In the genomic region with DNA sequence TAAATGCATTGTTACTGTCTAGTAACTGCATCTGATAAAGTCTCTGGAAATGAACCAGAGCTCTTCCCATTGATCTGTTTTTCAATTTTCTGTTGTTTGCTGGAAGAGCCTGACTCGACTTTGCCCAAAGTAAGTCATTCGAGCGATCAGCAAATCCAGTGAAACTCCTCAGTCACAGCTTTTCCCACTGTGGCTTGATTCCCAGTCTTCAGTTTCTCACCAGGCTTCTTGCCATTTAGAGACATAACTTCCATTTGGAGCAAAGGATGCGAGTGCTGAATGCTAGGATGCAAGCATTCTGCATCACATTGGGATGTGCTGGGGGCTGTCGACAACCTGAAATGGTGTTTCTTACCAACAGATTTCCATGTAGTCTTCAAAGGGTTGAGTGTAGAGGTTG, we compare ENCODE assay signal across 22 mouse cellular contexts.
DNase-seq lines count a peak whose midpoint lies in the region; ATAC-seq and TF ChIP-seq lines count a peak whose summit lies in the region.
"Had no signal": no experiment of that assay in that cellular context is flagged by ENCODE, and none has a peak within 500 bp of the region (broad histone marks: within the 10 kb centered on the region; RNA-seq: fewer than 3 reads in every experiment).

No protein-coding gene starts in this region.

- TF ChIP-seq POLR2A in brain, embryonic 14.5 days (IDR thresholded peaks at IDR 0.05; ENCODE audit: borderline replicate concordance, extremely low read depth, insufficient read depth, insufficient read length, poor library complexity, severe bottlenecking), result no peak

- no peak overlapping the region for H3K4me3 ChIP-seq in midbrain, embryonic 10.5 days
- H3K4me3 ChIP-seq in midbrain, embryonic 15.5 days, result no peak overlapping the region
- H3K4me3 ChIP-seq: embryonic facial prominence, embryonic 12.5 days; forebrain, embryonic 12.5 days; gastrocnemius, adult 2 months; heart, embryonic 13.5 days; hindbrain, embryonic 15.5 days had no signal

- peak; percentile 89 for ATAC-seq in frontal cortex, adult (ENCODE audit: low TSS enrichment)
- no peak for ATAC-seq in midbrain, embryonic 15.5 days (replicated peaks)
- ATAC-seq: activated CD4-positive, CD25-positive, alpha-beta regulatory T cell, adult 4 months; Patski had no signal

- no peak for DNase-seq in frontal cortex, postnatal 25 days (ENCODE audit: low spot score in 2 of 2)
- no peak for DNase-seq in midbrain, embryonic 10.5 days (ENCODE audit: low spot score)
- peak; percentile 66 for DNase-seq in brain, embryonic 14.5 days (ENCODE audit: low read depth)
- peak; percentile 22 for DNase-seq in right cerebral cortex, postnatal 25 days
- no peak for DNase-seq in spleen, postnatal 14 days (ENCODE audit: low spot score in 2 of 2)
- DNase-seq: adrenal gland, adult 2 months; adrenal gland, postnatal 25 days; cerebellum, adult 11-12 months; cerebellum, adult 9-10 months; cerebellum, postnatal 25 days; gastrocnemius, adult 2 months; gastrocnemius, postnatal 25 days; heart, postnatal 36 days had no signal

- no peak overlapping the region for H3K4me2 ChIP-seq in midbrain, embryonic 15.5 days
- H3K4me2 ChIP-seq: embryonic facial prominence, embryonic 12.5 days; forebrain, embryonic 12.5 days; heart, embryonic 13.5 days; hindbrain, embryonic 15.5 days had no signal

- WGBS in midbrain, embryonic 10.5 days, result 88% methylated on average over 5 of the region's 5 CpGs
- WGBS in midbrain, embryonic 15.5 days, result 84% methylated on average over 5 of the region's 5 CpGs

- no peak for TF ChIP-seq CTCF in brain, embryonic 14.5 days (IDR thresholded peaks at IDR 0.05; ENCODE audit: borderline replicate concordance, extremely low read depth, insufficient read depth, insufficient read length)

- no peaks in the 10 kb centered on the region for H3K27me3 ChIP-seq in midbrain, embryonic 10.5 days (ENCODE audit: low read depth, poor library complexity, severe bottlenecking)
- no peaks in the 10 kb centered on the region for H3K27me3 ChIP-seq in midbrain, embryonic 15.5 days (replicated peaks)
- H3K27me3 ChIP-seq: CH12.LX; embryonic facial prominence, embryonic 12.5 days; heart, embryonic 13.5 days; hindbrain, embryonic 15.5 days had no signal

- H3K36me3 ChIP-seq in midbrain, embryonic 10.5 days, result no peaks in the 10 kb centered on the region
- H3K36me3 ChIP-seq in midbrain, embryonic 15.5 days (replicated peaks), result no peaks in the 10 kb centered on the region
- H3K36me3 ChIP-seq: embryonic facial prominence, embryonic 12.5 days; forebrain, embryonic 12.5 days; heart, embryonic 13.5 days; hindbrain, embryonic 15.5 days had no signal

- 0 out of 2 replicates have a peak overlapping the region, but pooled peaks have one; percentile 64 for H3K27ac ChIP-seq in midbrain, embryonic 10.5 days (replicated peaks)
- H3K27ac ChIP-seq in midbrain, embryonic 15.5 days, result no peak overlapping the region
- H3K27ac ChIP-seq: embryonic facial prominence, embryonic 12.5 days; forebrain, embryonic 12.5 days; gastrocnemius, adult 2 months; heart, embryonic 13.5 days; hindbrain, embryonic 15.5 days had no signal

- H3K9me3 ChIP-seq in midbrain, embryonic 10.5 days (replicated peaks), result no peaks in the 10 kb centered on the region
- H3K9me3 ChIP-seq in midbrain, embryonic 15.5 days, result no peaks in the 10 kb centered on the region
- H3K9me3 ChIP-seq: embryonic facial prominence, embryonic 12.5 days; forebrain, embryonic 12.5 days; heart, embryonic 13.5 days; hindbrain, embryonic 15.5 days had no signal

- H3K4me1 ChIP-seq in midbrain, embryonic 10.5 days, result peaks cover 34% of the 10 kb centered on the region
- H3K4me1 ChIP-seq in midbrain, embryonic 15.5 days, result peaks cover 17% of the 10 kb centered on the region
- H3K4me1 ChIP-seq: embryonic facial prominence, embryonic 12.5 days; heart, embryonic 13.5 days had no signal

- no peak overlapping the region for H3K9ac ChIP-seq in midbrain, embryonic 15.5 days
- H3K9ac ChIP-seq: embryonic facial prominence, embryonic 12.5 days; forebrain, embryonic 12.5 days; heart, embryonic 13.5 days; hindbrain, embryonic 15.5 days had no signal

Comparison
In these comparisons a context has a peak if more than half of its experiments do, and no peak if none do; other contexts are left out.
1. DNase-seq: peak in brain, embryonic 14.5 days (single experiment) and right cerebral cortex, postnatal 25 days (single experiment); none in frontal cortex, postnatal 25 days (0 of 2), midbrain, embryonic 10.5 days (single experiment) and spleen, postnatal 14 days (0 of 2).